Mouse (Mus musculus) layer of hippocampus, adult 8-10 months (tissue): ENCODE data around the gene Rita1. TPM values are rescaled to one million over a fixed set of nuclear protein-coding genes. Genes with fewer than 3 reads are reported as not detected.

Experiments
- DNase-seq, 2 experiments: peaks; one replicate each; pipeline ENCODE4 v3.0.0; 2022; ENCODE audit warnings: low spot score in 2 of 2
- total RNA-seq, 4 experiments: library from RNA; stranded (reverse); gene quantifications; 2 replicates each; pipeline ENCODE4 v1.2.4; 2022

Gene Rita1
- total RNA-seq: 10 to 100 TPM; 22.1 to 27.3 (median 24.7) TPM

- peak; percentile 97 to 99 for DNase-seq
Observed at GRCm38 (mm10) chr5:120612442-120612821, at the start of gene Rita1, which contains the start of gene Ddx54. TSS of gene Rita1 (minus strand) at chr5:120612589. TSS of gene Ddx54 (plus strand) at chr5:120612739.

GRCm38 (mm10) chr5:120660816-120661215 lies 48.4 kb upstream of the Rita1 start:
- peak; percentile 61 to 65 for DNase-seq

- peak; percentile 73 to 81 for DNase-seq
Observed at GRCm38 (mm10) chr5:120656281-120656751, 43.9 kb upstream of the Rita1 start.

GRCm38 (mm10) chr5:120653873-120654272 lies 41.5 kb upstream of the Rita1 start:
- DNase-seq: no peak

GRCm38 (mm10) chr5:120652915-120653701 lies 40.7 kb upstream of the Rita1 start:
- no peak for DNase-seq

GRCm38 (mm10) chr5:120651230-120651629 lies 38.8 kb upstream of the Rita1 start:
- no peak for DNase-seq

GRCm38 (mm10) chr5:120649938-120650337 lies 37.5 kb upstream of the Rita1 start:
- DNase-seq: no peak

- peak in 1 of 2 experiments; percentile 51 for DNase-seq
Observed at GRCm38 (mm10) chr5:120649374-120649933, 37.1 kb upstream of the Rita1 start.

GRCm38 (mm10) chr5:120648569-120649373 lies 36.4 kb upstream of the Rita1 start, which contains the start of gene Rasal1:
TSS of gene Rasal1 (plus strand) at chr5:120648812.
- DNase-seq: peak; percentile 79 to 83

- DNase-seq: no peak
Observed at GRCm38 (mm10) chr5:120647814-120648491, 35.6 kb upstream of the Rita1 start.

- DNase-seq: no peak
Observed at GRCm38 (mm10) chr5:120647361-120647760, 35.0 kb upstream of the Rita1 start.

GRCm38 (mm10) chr5:120645851-120646250 lies 33.5 kb upstream of the Rita1 start:
- DNase-seq: no peak

GRCm38 (mm10) chr5:120644227-120644626 lies 31.8 kb upstream of the Rita1 start:
- DNase-seq: no peak

GRCm38 (mm10) chr5:120643365-120644085 lies 31.1 kb upstream of the Rita1 start:
- DNase-seq: no peak

GRCm38 (mm10) chr5:120640094-120640493 lies 27.7 kb upstream of the Rita1 start:
- DNase-seq: no peak

- DNase-seq: no peak
Observed at GRCm38 (mm10) chr5:120635633-120636032, 23.2 kb upstream of the Rita1 start.

GRCm38 (mm10) chr5:120634860-120635259 lies 22.5 kb upstream of the Rita1 start:
- no peak for DNase-seq

GRCm38 (mm10) chr5:120634131-120634530 lies 21.7 kb upstream of the Rita1 start, which contains the start of gene Cfap73:
TSS of gene Cfap73 (minus strand) at chr5:120634235.
- no peak for DNase-seq

- DNase-seq: no peak
Observed at GRCm38 (mm10) chr5:120631892-120632291, 19.5 kb upstream of the Rita1 start.

- no peak for DNase-seq
Observed at GRCm38 (mm10) chr5:120631128-120631527, 18.7 kb upstream of the Rita1 start.
